Mouse (Mus musculus): ENCODE results near the gene Gm5901. TPM values are rescaled to one million over a fixed set of nuclear protein-coding genes. Genes with fewer than 3 reads are reported as not detected.
"Not testable (repeated sequence)": the region's sequence is repeated elsewhere in the genome, so short reads cannot be mapped to it uniquely, and the experiment has no call there.

Gm5901 gene
- not detected in 2 replicates for polyA plus RNA-seq (2015; fragmentation: Nextera tagmentation; extraction: Ambion mirVana)

DNA sequence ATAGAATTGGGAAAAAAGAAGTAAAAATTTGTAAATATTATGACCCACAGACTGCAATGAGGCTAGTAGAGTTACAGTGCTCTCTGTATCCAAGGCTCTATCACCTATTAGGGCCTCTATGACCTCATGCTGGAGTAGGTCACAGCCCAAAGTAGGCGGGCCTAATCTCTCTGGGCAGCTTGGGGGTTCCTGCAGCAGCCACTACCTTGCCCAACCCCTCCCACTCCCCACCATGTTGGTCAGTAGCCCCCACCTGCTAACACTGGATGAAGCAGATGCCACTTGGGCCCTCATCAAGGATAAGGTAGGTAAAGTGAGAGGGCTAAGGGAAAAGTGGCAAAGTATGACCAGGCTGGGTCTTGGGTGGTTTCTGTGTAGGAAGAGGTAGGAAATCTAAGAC, at the start of gene Gm5901:
TSS of gene Gm5901 (plus strand) at position 173 of the 400 bp plus-strand sequence.
- Histone ChIP-seq H3K9ac (ENCODE audit: low read length) (no peak within 1 kb of the TSS), H3K4me1 (replicated peaks; ENCODE audit: control insufficient read depth, insufficient read depth, low read length) (no peaks in the 10 kb centered on the region), H3K27ac (ENCODE audit: low read length) (no peak within 1 kb of the TSS), H3K4me3 (ENCODE audit: low read length) (no peak within 1 kb of the TSS), H3K36me3 (ENCODE audit: control insufficient read depth, insufficient read depth, low read length) (peaks cover 16% of the 10 kb centered on the region), H3K27me3 (ENCODE audit: control insufficient read depth, insufficient read depth, low read depth, low read length) (no peaks in the 10 kb centered on the region), H3K9me3 (ENCODE audit: control insufficient read depth, low read length) (no peaks in the 10 kb centered on the region), H3K4me2 (ENCODE audit: low read depth, low read length) (no peak within 1 kb of the TSS)
- no peak for ATAC-seq (ENCODE audit: low read depth)
- WGBS: 84% methylated on average over 1 of the region's 1 CpGs

DNA sequence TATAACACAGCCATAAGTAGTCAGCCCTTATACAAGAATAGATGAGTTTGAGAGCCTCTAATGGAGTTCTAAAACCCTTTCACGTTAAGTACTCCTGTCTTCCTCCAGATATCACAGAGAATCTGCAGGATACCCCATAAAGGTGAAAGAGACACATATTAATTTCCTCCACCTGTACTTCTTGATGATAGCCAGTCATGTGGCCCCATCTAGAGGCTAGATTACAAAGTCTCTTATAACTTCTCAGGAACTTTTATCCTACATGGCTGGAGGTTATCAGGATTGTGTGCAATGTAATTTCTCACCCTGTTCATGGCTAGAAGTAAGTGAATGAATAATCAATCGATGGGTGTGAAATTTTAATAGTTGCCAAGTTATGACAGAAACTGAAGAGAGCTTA, 49.5 kb upstream of the Gm5901 start:
- 59% methylated on average over 2 of the region's 2 CpGs for WGBS
- Histone ChIP-seq H3K4me1 (replicated peaks; ENCODE audit: control insufficient read depth, insufficient read depth, low read length) (no peaks in the 10 kb centered on the region), H3K4me2 (ENCODE audit: low read depth, low read length) (no peak overlapping the region), H3K27me3 (ENCODE audit: control insufficient read depth, insufficient read depth, low read depth, low read length) (no peaks in the 10 kb centered on the region), H3K36me3 (ENCODE audit: control insufficient read depth, insufficient read depth, low read length) (no peaks in the 10 kb centered on the region), H3K9ac (ENCODE audit: low read length) (no peak overlapping the region), H3K4me3 (ENCODE audit: low read length) (no peak overlapping the region), H3K27ac (ENCODE audit: low read length) (no peak overlapping the region), H3K9me3 (ENCODE audit: control insufficient read depth, low read length) (no peaks in the 10 kb centered on the region)
- ATAC-seq (ENCODE audit: low read depth): no peak

DNA sequence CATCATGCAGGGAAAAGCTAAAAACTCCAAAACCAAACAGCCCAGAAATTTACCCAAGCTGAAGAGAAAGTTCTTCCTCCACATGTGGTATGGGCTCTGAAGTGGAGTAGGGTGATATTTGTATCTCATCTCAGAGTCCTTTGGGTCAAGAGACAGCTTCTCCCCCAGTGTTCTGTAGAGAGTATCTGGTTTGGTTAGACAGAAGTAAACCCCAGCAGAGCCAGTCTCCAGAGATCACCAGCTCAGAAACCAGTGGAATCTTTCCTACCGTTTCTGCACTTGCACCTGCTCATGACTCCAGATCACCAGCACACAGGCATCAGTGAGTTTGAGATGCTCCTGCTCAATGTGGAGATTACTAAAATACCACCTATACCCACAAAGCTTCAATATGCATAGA, 40.8 kb upstream of the Gm5901 start, which contains the start of gene Olfr690:
TSS of gene Olfr690 (minus strand) at position 101 of the 400 bp plus-strand sequence.
- no peaks in the 10 kb centered on the region for H3K36me3 ChIP-seq (ENCODE audit: control insufficient read depth, insufficient read depth, low read length)
- ATAC-seq (ENCODE audit: low read depth): no peak

DNA sequence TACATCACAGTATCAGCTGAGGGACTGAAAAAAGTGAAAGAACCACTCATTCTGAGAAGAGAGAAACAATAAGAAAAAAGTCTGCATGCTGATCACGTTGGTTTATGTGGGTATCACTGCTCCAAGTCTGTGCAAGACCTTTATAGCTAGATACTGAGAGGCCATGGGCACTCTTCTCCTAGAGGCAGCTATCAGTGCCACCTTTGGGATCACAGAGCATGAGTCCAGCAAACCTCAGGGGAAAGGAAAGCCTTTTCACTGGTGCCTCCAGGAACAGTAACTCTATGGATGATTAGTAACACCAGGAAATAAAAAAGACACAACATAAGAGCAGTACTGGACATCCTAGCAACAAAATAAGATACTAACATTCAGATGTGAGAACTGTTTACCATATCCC, 32.7 kb upstream of the Gm5901 start, which contains the start of gene Olfr691:
TSS of gene Olfr691 (minus strand) at position 101 of the 400 bp plus-strand sequence.
- H3K9me3 ChIP-seq (ENCODE audit: control insufficient read depth, low read length): no peaks in the 10 kb centered on the region
- no peaks in the 10 kb centered on the region for H3K4me1 ChIP-seq (replicated peaks; ENCODE audit: control insufficient read depth, insufficient read depth, low read length)
- no peak within 1 kb of the TSS for H3K27ac ChIP-seq (ENCODE audit: low read length)
- H3K9ac ChIP-seq (ENCODE audit: low read length): no peak within 1 kb of the TSS
- no peaks in the 10 kb centered on the region for H3K27me3 ChIP-seq (ENCODE audit: control insufficient read depth, insufficient read depth, low read depth, low read length)
- no peak within 1 kb of the TSS for H3K4me3 ChIP-seq (ENCODE audit: low read length)
- no peak within 1 kb of the TSS for H3K4me2 ChIP-seq (ENCODE audit: low read depth, low read length)
- 37% methylated on average over 1 of the region's 1 CpGs for WGBS
- ATAC-seq (ENCODE audit: low read depth): no peak
- H3K36me3 ChIP-seq (ENCODE audit: control insufficient read depth, insufficient read depth, low read length): no peaks in the 10 kb centered on the region

More for the DNA sequence above, 40.8 kb upstream of the Gm5901 start, which contains the start of gene Olfr690:
- Histone ChIP-seq H3K4me1 (replicated peaks; ENCODE audit: control insufficient read depth, insufficient read depth, low read length) (no peaks in the 10 kb centered on the region), H3K27ac (ENCODE audit: low read length) (no peak within 1 kb of the TSS), H3K4me2 (ENCODE audit: low read depth, low read length) (no peak within 1 kb of the TSS), H3K9ac (ENCODE audit: low read length) (no peak within 1 kb of the TSS), H3K4me3 (ENCODE audit: low read length) (no peak within 1 kb of the TSS), H3K27me3 (ENCODE audit: control insufficient read depth, insufficient read depth, low read depth, low read length) (no peaks in the 10 kb centered on the region), H3K9me3 (ENCODE audit: control insufficient read depth, low read length) (no peaks in the 10 kb centered on the region)
- WGBS: 85% methylated on average over 1 of the region's 1 CpGs

DNA sequence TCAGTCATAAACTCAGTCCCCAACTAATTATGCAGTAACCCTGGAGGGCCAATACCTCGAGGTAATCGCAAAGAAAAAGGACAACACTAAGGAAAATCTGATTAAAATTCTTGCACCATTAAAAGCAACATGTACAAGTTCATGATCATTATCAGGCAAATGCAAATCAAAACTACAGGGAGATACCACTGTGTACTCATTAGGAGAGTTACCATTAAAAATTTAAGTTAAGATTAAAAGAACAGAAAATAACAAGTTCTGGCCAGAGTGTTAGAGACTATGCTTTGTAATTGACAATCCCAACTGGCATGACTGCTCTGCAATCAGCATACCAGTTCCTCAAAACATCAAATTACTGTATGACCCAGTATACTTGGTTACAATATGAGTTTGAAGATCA, 32.1 kb upstream of the Gm5901 start:
- no peak for ATAC-seq (ENCODE audit: low read depth)
- Histone ChIP-seq H3K9ac (ENCODE audit: low read length) (no peak overlapping the region), H3K4me2 (ENCODE audit: low read depth, low read length) (no peak overlapping the region), H3K27me3 (ENCODE audit: control insufficient read depth, insufficient read depth, low read depth, low read length) (no peaks in the 10 kb centered on the region), H3K27ac (ENCODE audit: low read length) (no peak overlapping the region), H3K4me1 (replicated peaks; ENCODE audit: control insufficient read depth, insufficient read depth, low read length) (no peaks in the 10 kb centered on the region), H3K4me3 (ENCODE audit: low read length) (no peak overlapping the region), H3K9me3 (ENCODE audit: control insufficient read depth, low read length) (no peaks in the 10 kb centered on the region), H3K36me3 (ENCODE audit: control insufficient read depth, insufficient read depth, low read length) (no peaks in the 10 kb centered on the region)
- WGBS: 70% methylated on average over 2 of the region's 2 CpGs

DNA sequence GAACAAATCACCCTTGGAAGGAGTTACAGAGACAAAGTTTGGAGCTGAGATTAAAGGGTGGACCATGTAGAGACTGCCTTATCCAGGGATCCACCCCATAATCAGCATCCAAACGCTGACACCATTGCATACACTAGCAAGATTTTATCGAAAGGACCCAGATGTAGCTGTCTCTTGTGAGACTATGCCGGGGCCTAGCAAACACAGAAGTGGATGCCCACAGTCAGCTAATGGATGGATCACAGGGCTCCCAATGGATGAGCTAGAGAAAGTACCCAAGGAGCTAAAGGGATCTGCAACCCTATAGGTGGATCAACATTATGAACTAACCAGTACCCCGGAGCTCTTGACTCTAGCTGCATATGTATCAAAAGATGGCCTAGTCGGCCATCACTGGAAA, 18.8 kb upstream of the Gm5901 start:
- H3K4me3 ChIP-seq (ENCODE audit: low read length); H3K9me3 ChIP-seq (ENCODE audit: control insufficient read depth, low read length); H3K27me3 ChIP-seq (ENCODE audit: control insufficient read depth, insufficient read depth, low read depth, low read length); H3K9ac ChIP-seq (ENCODE audit: low read length); H3K27ac ChIP-seq (ENCODE audit: low read length); H3K4me2 ChIP-seq (ENCODE audit: low read depth, low read length); H3K36me3 ChIP-seq (ENCODE audit: control insufficient read depth, insufficient read depth, low read length); H3K4me1 ChIP-seq (replicated peaks; ENCODE audit: control insufficient read depth, insufficient read depth, low read length); ATAC-seq (ENCODE audit: low read depth): not testable (repeated sequence)
- WGBS: no CpG with 5 or more reads among the region's 5 CpGs

DNA sequence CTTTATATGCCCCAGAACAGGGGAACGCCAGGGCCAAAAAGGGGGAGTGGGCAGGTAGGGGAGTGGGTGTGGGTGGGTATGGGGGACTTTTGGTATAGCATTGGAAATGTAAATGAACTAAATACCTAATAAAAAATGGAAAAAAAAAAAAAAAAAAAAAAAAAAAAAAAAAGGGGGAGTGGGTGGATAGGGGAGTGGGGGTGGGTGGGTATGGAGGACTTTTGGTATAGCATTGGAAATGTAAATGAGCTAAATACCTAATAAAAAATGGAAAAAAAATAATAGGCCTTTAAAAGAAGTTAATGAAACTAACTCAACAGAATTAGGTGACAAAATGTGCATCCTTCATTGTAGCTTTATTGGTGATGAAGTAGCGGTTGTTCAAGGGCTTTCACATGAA, 18.4 kb upstream of the Gm5901 start:
- ATAC-seq (ENCODE audit: low read depth); H3K36me3 ChIP-seq (ENCODE audit: control insufficient read depth, insufficient read depth, low read length); H3K4me2 ChIP-seq (ENCODE audit: low read depth, low read length); H3K9ac ChIP-seq (ENCODE audit: low read length); H3K27me3 ChIP-seq (ENCODE audit: control insufficient read depth, insufficient read depth, low read depth, low read length); H3K4me3 ChIP-seq (ENCODE audit: low read length); H3K9me3 ChIP-seq (ENCODE audit: control insufficient read depth, low read length); H3K4me1 ChIP-seq (replicated peaks; ENCODE audit: control insufficient read depth, insufficient read depth, low read length); H3K27ac ChIP-seq (ENCODE audit: low read length): not testable (repeated sequence)
- 94% methylated on average over 1 of the region's 2 CpGs for WGBS

DNA sequence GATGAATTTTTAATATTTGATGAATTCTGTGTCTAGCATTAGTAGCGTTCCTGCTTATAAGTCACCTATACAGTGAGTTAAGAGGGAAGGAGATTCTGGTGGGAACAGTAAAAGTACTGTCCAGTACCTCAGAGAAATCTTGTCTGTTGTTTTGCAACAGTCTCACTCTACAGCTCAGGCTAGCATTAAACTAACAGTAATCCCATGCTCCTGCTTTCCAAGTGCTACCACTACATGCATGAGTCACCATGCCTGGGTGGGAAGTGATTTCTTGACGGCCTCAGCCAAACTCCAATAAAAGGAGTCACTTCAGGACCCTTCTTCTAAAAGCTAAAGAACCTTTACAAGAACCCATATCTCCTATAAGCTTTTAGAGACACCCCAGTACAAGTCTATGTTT, 13.1 kb upstream of the Gm5901 start:
- Histone ChIP-seq H3K4me1 (replicated peaks; ENCODE audit: control insufficient read depth, insufficient read depth, low read length) (no peaks in the 10 kb centered on the region), H3K4me2 (ENCODE audit: low read depth, low read length) (no peak overlapping the region), H3K27ac (ENCODE audit: low read length) (no peak overlapping the region), H3K9me3 (ENCODE audit: control insufficient read depth, low read length) (no peaks in the 10 kb centered on the region), H3K4me3 (ENCODE audit: low read length) (no peak overlapping the region), H3K36me3 (ENCODE audit: control insufficient read depth, insufficient read depth, low read length) (no peaks in the 10 kb centered on the region), H3K27me3 (ENCODE audit: control insufficient read depth, insufficient read depth, low read depth, low read length) (no peaks in the 10 kb centered on the region), H3K9ac (ENCODE audit: low read length) (no peak overlapping the region)
- ATAC-seq (ENCODE audit: low read depth): no peak
- WGBS: 72% methylated on average over 2 of the region's 2 CpGs

DNA sequence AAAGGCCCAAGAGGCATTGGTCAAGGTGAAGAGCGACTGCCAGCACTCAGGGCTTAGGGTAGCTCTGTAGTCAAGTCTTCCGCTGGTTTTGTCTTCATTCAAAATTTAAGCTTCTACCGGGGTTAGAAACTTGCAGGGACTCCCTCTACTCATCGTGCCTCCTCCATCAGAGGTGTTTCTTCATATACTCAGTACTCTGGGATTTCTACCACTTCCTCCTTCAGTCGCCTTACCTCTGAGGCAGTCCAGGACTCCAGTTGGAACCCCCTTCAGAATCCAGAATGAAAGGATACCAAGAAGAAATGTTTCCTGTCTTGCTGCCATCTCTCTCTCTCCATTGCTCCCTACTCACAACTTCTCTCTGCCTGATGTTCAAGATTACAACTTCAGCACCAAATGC, 7.6 kb upstream of the Gm5901 start:
- 80% methylated on average over 5 of the region's 5 CpGs for WGBS

DNA sequence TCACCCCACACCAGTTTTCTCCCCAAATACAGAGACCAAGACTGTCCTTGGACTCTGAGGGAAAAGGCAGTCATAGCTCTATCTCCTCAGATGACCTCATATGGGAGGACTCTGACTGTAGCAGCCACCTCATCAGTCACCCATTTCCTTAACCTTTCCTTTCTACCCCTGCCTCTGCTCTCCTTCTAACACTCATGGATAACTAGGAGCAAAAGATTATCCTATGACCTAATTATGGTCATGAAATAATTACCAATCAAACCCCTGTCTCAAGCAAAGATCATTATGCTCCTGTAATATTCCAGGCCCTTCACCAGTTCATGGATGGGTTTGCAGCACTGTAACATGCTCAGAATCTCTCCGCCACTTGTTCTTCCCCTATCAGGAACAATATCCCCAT, 6.9 kb upstream of the Gm5901 start, which contains the start of gene Olfr692:
TSS of gene Olfr692 (plus strand) at position 301 of the 400 bp plus-strand sequence.
- WGBS: 84% methylated on average over 1 of the region's 1 CpGs
- no peak within 1 kb of the TSS for H3K27ac ChIP-seq (ENCODE audit: low read length)
- no peaks in the 10 kb centered on the region for H3K27me3 ChIP-seq (ENCODE audit: control insufficient read depth, insufficient read depth, low read depth, low read length)
- no peak within 1 kb of the TSS for H3K9ac ChIP-seq (ENCODE audit: low read length)
- H3K4me3 ChIP-seq (ENCODE audit: low read length): no peak within 1 kb of the TSS
- H3K4me1 ChIP-seq (replicated peaks; ENCODE audit: control insufficient read depth, insufficient read depth, low read length): no peaks in the 10 kb centered on the region
- no peaks in the 10 kb centered on the region for H3K36me3 ChIP-seq (ENCODE audit: control insufficient read depth, insufficient read depth, low read length)
- H3K9me3 ChIP-seq (ENCODE audit: control insufficient read depth, low read length): no peaks in the 10 kb centered on the region
- no peak within 1 kb of the TSS for H3K4me2 ChIP-seq (ENCODE audit: low read depth, low read length)
- ATAC-seq (ENCODE audit: low read depth): no peak

More for the DNA sequence above, 7.6 kb upstream of the Gm5901 start:
- Histone ChIP-seq H3K4me2 (ENCODE audit: low read depth, low read length) (no peak overlapping the region), H3K36me3 (ENCODE audit: control insufficient read depth, insufficient read depth, low read length) (no peaks in the 10 kb centered on the region), H3K9ac (ENCODE audit: low read length) (no peak overlapping the region), H3K4me1 (replicated peaks; ENCODE audit: control insufficient read depth, insufficient read depth, low read length) (no peaks in the 10 kb centered on the region), H3K27me3 (ENCODE audit: control insufficient read depth, insufficient read depth, low read depth, low read length) (no peaks in the 10 kb centered on the region), H3K27ac (ENCODE audit: low read length) (no peak overlapping the region), H3K4me3 (ENCODE audit: low read length) (no peak overlapping the region), H3K9me3 (ENCODE audit: control insufficient read depth, low read length) (no peaks in the 10 kb centered on the region)
- ATAC-seq (ENCODE audit: low read depth): no peak
